Mouse (Mus musculus) liver, adult 2 months (tissue): ENCODE results near the gene Cct2.
"Not testable (repeated sequence)": the region's sequence is repeated elsewhere in the genome, so short reads cannot be mapped to it uniquely, and the experiment has no call there.

Experiments used
- CTCF ChIP-seq: fragments of 200-500 bp; IDR thresholded peaks from 2 replicates; pipeline ENCODE4 v1.5.1; 2011; ENCODE audit warnings: low read depth, low read length, control low read depth
- POLR2A ChIP-seq: fragments of 200-500 bp; IDR thresholded peaks from 2 replicates; pipeline ENCODE4 v1.6.1; 2011; ENCODE audit warnings: low read length, control low read depth; ENCODE audit not compliant: insufficient read depth; ENCODE audit errors: extremely low read depth

DNA sequence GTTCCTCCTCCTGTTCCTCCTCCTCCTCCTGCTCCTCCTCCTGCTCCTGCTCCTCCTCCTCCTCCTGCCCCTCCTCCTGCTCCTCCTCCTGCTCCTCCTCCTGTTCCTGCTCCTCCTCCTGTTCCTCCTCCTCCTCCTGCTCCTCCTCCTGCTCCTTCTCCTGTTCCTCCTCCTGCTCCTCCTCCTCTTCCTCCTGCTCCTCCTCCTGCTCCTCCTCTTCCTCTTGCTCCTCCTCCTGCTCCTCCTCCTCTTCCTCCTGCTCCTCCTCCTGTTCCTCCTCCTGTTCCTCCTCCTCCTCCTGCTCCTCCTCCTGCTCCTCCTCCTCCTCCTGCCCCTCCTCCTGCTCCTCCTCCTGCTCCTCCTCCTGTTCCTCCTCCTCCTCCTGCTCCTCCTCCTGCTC, 37.8 kb downstream of the Cct2 start:
- not testable (repeated sequence) for TF ChIP-seq POLR2A, CTCF
